Mouse (Mus musculus): ENCODE results near the gene Gm5935. TPM values are rescaled to one million over a fixed set of nuclear protein-coding genes. Genes with fewer than 3 reads are reported as not detected.
"Not testable (repeated sequence)": the region's sequence is repeated elsewhere in the genome, so short reads cannot be mapped to it uniquely, and the experiment has no call there.

Gm5935 gene
- polyA plus RNA-seq (2014; fragmentation: Nextera tagmentation; extraction: Ambion mirVana), result not detected in 2 replicates

- H3K27me3 ChIP-seq (ENCODE audit: control insufficient read depth, insufficient read depth, low read length); H3K4me2 ChIP-seq (replicated peaks; ENCODE audit: low read depth, low read length); H3K9me3 ChIP-seq (ENCODE audit: control insufficient read depth, low read depth, low read length); H3K36me3 ChIP-seq (ENCODE audit: control insufficient read depth, insufficient read depth, low read length); H3K27ac ChIP-seq (ENCODE audit: low read length); H3K9ac ChIP-seq (replicated peaks; ENCODE audit: low read depth, low read length); H3K4me3 ChIP-seq (ENCODE audit: low read depth, low read length); ATAC-seq (ENCODE audit: insufficient number of reproducible peaks, insufficient read depth, low FRiP score, low read depth); H3K4me1 ChIP-seq (ENCODE audit: control insufficient read depth, insufficient read depth, low read length): not testable (repeated sequence)
- WGBS, result 85% methylated on average over 5 of the region's 5 CpGs
Observed at GRCm38 (mm10) chrX:24775064-24775463, at the start of gene Gm5935. Gene Gm5935 (minus strand): TSS chrX:24775164.

Other genes with a start within 250 kb of the Gm5935 start
- gene Gm4297, start 200.3 kb downstream of the Gm5935 start, polyA plus RNA-seq (2014; fragmentation: Nextera tagmentation; extraction: Ambion mirVana), result not detected in 2 replicates

Measured in stomach, embryonic 14.5 days (tissue).